Mouse (Mus musculus) heart, adult 2 months (tissue): Measurements from ENCODE around the gene Polr2c.

ENCODE experiments used
- CTCF ChIP-seq: fragments of 200-600 bp; IDR thresholded peaks from 2 replicates; pipeline ENCODE4 v1.8.1; 2022; ENCODE audit warnings: antibody characterized with exemption, mild to moderate bottlenecking, moderate library complexity
- POLR2A ChIP-seq: fragments of 200-500 bp; IDR thresholded peaks from 2 replicates; pipeline ENCODE4 v1.6.1; 2011; ENCODE audit warnings: mild to moderate bottlenecking, low read depth, low read length, control low read depth; ENCODE audit not compliant: insufficient read depth

- TF ChIP-seq CTCF (no peak), POLR2A (0 out of 2 replicates have a peak, but pooled peaks have one; percentile 7)
These were observed 18.0 kb downstream of the Polr2c start for GRCm38 (mm10) chr8:94875096-94875870.
